Mouse (Mus musculus) intestine, postnatal 0 days (tissue): ENCODE results near the gene Extl1. TPM values are rescaled to one million over a fixed set of nuclear protein-coding genes. Genes with fewer than 3 reads are reported as not detected.
"Not testable (repeated sequence)": the region's sequence is repeated elsewhere in the genome, so short reads cannot be mapped to it uniquely, and the experiment has no call there.

Experiments
- ATAC-seq: fragments of 200-750 bp; cut with Nextera tagmentation; 2 replicates; pipeline ENCODE4 v1.8.0; 2017; ENCODE audit warnings: mild to moderate bottlenecking, moderate TSS enrichment, moderate library complexity
- H3K27ac ChIP-seq: fragments of 300-500 bp; sonication (generic); 2 replicates; pipeline ENCODE4 v1.5.1; 2014; ENCODE audit warnings: mild to moderate bottlenecking, low read depth, low read length, moderate library complexity
- H3K27me3 ChIP-seq: fragments of 300-500 bp; sonication (generic); replicated peaks from 2 replicates; pipeline ENCODE4 v1.6.1; 2014; ENCODE audit warnings: low read length, mixed read lengths; ENCODE audit not compliant: control insufficient read depth, insufficient read depth
- H3K36me3 ChIP-seq: fragments of 300-500 bp; sonication (generic); 2 replicates; pipeline ENCODE4 v1.6.1; 2014; ENCODE audit warnings: mild to moderate bottlenecking, moderate library complexity; ENCODE audit not compliant: control insufficient read depth, insufficient read depth
- H3K4me1 ChIP-seq: fragments of 300-500 bp; sonication (generic); replicated peaks from 2 replicates; pipeline ENCODE4 v1.6.1; 2014; ENCODE audit warnings: antibody characterized with exemption, low read length, mixed read lengths; ENCODE audit not compliant: control insufficient read depth, insufficient read depth
- H3K4me2 ChIP-seq: fragments of 300-500 bp; sonication (generic); replicated peaks from 2 replicates; pipeline ENCODE4 v1.6.1; 2014; ENCODE audit warnings: low read depth, mild to moderate bottlenecking, moderate library complexity
- H3K4me3 ChIP-seq: fragments of 300-500 bp; sonication (generic); 2 replicates; pipeline ENCODE4 v1.5.1; 2014; ENCODE audit warnings: low read depth, low read length
- H3K9ac ChIP-seq: fragments of 300-500 bp; sonication (generic); 2 replicates; pipeline ENCODE4 v1.6.1; 2014; ENCODE audit warnings: mild to moderate bottlenecking, low read depth, low read length
- H3K9me3 ChIP-seq: fragments of 300-500 bp; sonication (generic); 2 replicates; pipeline ENCODE4 v1.6.1; 2016; ENCODE audit warnings: mixed run types; ENCODE audit not compliant: control insufficient read depth
- CTCF ChIP-seq: sonication (generic); IDR thresholded peaks from 2 replicates; pipeline ENCODE4 v1.5.1; 2016; ENCODE audit warnings: low read depth, mild to moderate bottlenecking, control low read depth, antibody characterized with exemption, moderate library complexity
- WGBS: fragments of 180-500 bp; shearing (Covaris S2); extraction: QIAGEN DNeasy Blood & Tissue Kit; methylation state at CpG from one replicate; pipeline ENCODE4 v1.1.7; 2014; 5-methylcytosine and 5-hydroxymethylcytosine counted together
- polyA plus RNA-seq: library from polyadenylated mRNA; unstranded; fragments of >200 nt; fragmentation: Nextera tagmentation; extraction: Ambion mirVana; gene quantifications from 2 replicates; pipeline ENCODE4 v1.2.1, GENCODE M21; 2015

Extl1 gene
- polyA plus RNA-seq, 1 experiment from 2014 or later, result 1.2 TPM

DNA sequence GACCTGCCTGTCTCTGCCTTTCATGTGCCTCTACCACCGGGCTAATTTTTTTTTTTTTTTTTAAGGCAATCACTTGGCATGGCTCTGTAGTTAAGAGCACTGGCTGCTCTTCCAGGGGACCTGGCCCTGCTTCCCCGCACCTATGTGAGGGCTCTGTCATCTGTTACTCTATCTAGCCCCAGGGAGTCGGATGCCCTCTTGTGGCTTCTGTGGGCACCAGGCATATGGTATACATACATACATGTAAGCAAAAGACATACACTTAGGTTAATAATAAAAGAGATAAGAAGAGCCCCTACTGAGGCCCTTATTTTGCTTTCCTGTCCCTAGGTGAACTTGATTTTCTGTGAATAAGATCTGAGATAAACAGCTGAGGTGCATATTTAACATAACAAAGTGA, 39.0 kb downstream of the Extl1 start:
- H3K4me3 ChIP-seq, result no peak overlapping the region; the same call in 1 of the 2 replicates
- H3K27me3 ChIP-seq, result peaks cover 10% of the 10 kb centered on the region
- 38% methylated on average over 3 of the region's 3 CpGs for WGBS
- TF ChIP-seq CTCF, result peak; percentile 72
- H3K36me3 ChIP-seq, result peaks cover 9% of the 10 kb centered on the region; the same call in 1 of the 2 replicates
- H3K9ac ChIP-seq, result no peak overlapping the region
- peak; percentile 20; the same call in 1 of the 2 replicates for ATAC-seq
- H3K4me2 ChIP-seq, result peak overlapping the region; percentile 67
- H3K27ac ChIP-seq, result no peak overlapping the region
- H3K4me1 ChIP-seq, result peaks cover 5% of the 10 kb centered on the region; the same call in 1 of the 2 replicates
- no peaks in the 10 kb centered on the region for H3K9me3 ChIP-seq

DNA sequence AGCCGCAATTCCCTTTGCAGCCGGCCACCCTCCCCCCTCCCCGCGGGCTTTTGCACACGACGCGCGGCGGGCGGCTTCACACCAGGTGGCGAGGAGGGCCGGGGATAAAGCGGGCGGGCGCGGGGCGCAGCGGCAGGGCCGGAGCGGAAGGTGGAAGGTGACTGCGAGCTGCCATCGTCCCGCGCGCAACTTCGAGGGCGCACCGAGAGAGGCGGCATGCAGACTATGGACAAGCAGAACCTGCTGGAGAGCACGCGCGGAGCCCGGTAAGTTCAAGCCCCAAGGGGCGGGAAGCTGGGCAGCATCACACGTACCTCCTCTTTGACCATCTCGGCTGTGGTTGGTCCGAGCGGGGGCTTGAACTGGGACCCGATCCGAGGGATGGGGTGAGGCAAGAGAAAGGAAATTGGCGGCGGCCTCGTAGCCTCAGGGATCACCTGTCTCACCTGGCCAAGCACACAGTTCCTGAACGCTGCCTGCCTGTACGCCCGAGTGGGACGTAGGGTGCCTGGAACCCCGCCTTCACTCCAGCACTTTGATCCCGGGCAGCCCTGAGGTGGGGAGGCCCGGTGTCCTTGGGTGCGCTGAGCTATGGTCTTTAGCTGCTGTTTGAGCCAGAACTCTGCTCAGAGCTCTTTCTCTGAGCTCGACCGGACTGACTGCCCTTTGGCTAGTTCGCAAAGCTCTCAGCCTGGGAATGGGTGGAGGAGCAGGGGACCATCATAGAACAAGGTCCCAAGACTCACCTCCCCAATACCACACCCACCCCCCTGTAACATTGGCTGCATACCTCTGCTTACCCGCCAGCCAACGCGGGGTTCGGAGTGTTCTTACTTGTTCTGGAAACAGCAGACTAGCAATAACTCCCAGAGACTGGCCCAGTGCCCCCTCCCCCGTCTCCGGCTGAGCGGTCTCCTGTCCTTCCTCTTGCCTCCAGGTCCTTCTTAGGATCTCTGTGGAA, 40.3 kb downstream of the Extl1 start, which contains the start of gene Slc30a2:
Gene Slc30a2 (plus strand): TSS at position 111 of the 961 bp plus-strand sequence.
- H3K27me3 ChIP-seq, result peaks cover 10% of the 10 kb centered on the region
- peak within 1 kb of the TSS; percentile 67 for H3K4me2 ChIP-seq
- H3K9ac ChIP-seq, result peak within 1 kb of the TSS; percentile 50
- TF ChIP-seq CTCF, result no peak
- H3K27ac ChIP-seq, result peak within 1 kb of the TSS; percentile 90
- H3K9me3 ChIP-seq, result no peaks in the 10 kb centered on the region
- WGBS, result 3% methylated on average over 57 of the region's 61 CpGs
- H3K36me3 ChIP-seq, result no peaks in the 10 kb centered on the region
- peak; percentile 88 for ATAC-seq
- H3K4me1 ChIP-seq, result peaks cover 5% of the 10 kb centered on the region; the same call in 1 of the 2 replicates
- H3K4me3 ChIP-seq, result peak within 1 kb of the TSS; percentile 37

DNA sequence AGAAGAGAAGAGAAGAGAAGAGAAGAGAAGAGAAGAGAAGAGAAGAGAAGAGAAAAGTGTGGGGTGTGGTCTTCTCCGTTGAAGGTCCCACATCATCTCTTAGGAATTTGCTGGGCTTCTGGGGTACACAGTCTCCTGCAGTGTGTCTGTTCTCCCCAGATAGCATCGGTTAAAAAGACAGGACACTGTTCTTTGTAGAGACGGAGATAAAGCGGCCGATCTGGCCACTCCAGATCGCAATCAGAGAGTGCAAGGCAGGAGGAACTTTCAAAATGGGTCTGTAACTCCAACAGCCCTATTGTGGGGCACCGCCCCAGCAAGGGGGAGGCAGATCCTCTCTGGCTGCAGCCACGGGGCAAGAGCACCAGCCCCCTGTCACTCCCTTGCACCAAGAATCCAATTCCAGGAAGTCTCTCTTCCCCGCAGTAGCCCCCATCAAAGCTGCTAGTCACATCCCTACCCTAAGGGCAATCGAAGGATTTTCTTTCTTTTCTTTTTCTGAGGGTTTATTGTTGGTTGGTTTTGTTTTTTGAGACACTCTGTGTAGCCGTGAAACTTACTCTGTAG, 41.4 kb downstream of the Extl1 start:
- WGBS, result 33% methylated on average over 11 of the region's 11 CpGs
- H3K4me2 ChIP-seq, result peak overlapping the region; percentile 67
- ATAC-seq, result no peak
- H3K27me3 ChIP-seq, result peaks cover 10% of the 10 kb centered on the region
- peak overlapping the region; percentile 50; the same call in 1 of the 2 replicates for H3K9ac ChIP-seq
- no peaks in the 10 kb centered on the region for H3K9me3 ChIP-seq
- H3K4me3 ChIP-seq, result peak overlapping the region; percentile 37
- no peak for TF ChIP-seq CTCF
- peak overlapping the region; percentile 90 for H3K27ac ChIP-seq
- peaks cover 5% of the 10 kb centered on the region; the same call in 1 of the 2 replicates for H3K4me1 ChIP-seq
- H3K36me3 ChIP-seq, result no peaks in the 10 kb centered on the region

DNA sequence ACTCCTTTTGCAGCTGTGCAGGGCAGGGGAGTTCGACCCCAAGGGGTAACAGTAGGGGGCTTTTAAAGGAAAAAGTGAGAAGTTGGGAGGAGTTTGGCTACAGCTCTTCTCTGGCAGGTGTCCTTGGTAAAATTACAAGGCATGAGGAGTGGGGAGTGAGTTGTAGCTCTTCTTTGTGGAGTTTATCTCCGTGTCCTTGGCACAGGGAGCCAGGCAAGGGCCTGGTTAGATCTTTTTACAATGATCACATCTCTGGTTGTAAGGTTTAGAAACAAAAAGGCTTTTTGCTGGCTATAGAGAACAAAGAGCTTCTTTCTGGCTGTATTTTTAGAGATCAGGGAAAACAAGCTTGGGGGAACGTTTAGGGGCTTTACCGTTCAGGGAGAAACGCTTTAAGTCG, 42.4 kb downstream of the Extl1 start:
- not testable (repeated sequence) for H3K4me3 ChIP-seq, H3K4me2 ChIP-seq, H3K4me1 ChIP-seq, H3K36me3 ChIP-seq, H3K9me3 ChIP-seq, ATAC-seq, H3K27ac ChIP-seq, H3K9ac ChIP-seq
- peaks cover 10% of the 10 kb centered on the region for H3K27me3 ChIP-seq
- WGBS, result 77% methylated on average over 6 of the region's 6 CpGs

DNA sequence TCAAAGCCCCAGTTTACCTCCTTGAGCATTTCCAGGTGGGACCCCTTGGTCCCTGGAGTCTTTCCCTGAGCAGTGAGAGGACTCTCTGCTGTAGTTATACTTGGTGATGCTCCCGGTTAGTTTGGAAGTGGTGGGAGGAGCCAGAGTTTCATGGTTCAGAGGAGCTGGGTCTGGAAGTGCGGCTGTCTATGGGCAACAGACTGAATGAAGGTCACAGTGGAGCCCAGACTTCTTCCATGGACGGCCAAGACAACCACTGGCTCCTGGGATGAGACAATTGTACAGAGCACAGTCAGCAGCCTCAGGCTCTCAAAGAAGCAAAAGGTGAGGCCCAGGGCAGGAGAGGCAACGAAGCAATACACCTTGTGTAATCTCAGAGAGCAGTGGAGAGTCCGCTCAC, 53.4 kb downstream of the Extl1 start:
- Histone ChIP-seq H3K27me3 (no peaks in the 10 kb centered on the region), H3K27ac (peak overlapping the region; percentile 54; the same call in 1 of the 2 replicates), H3K36me3 (no peaks in the 10 kb centered on the region), H3K9ac (no peak overlapping the region), H3K4me1 (no peaks in the 10 kb centered on the region), H3K9me3 (no peaks in the 10 kb centered on the region), H3K4me3 (no peak overlapping the region), H3K4me2 (no peak overlapping the region)
- 52% methylated on average over 5 of the region's 5 CpGs for WGBS
- no peak for TF ChIP-seq CTCF
- ATAC-seq, result no peak

DNA sequence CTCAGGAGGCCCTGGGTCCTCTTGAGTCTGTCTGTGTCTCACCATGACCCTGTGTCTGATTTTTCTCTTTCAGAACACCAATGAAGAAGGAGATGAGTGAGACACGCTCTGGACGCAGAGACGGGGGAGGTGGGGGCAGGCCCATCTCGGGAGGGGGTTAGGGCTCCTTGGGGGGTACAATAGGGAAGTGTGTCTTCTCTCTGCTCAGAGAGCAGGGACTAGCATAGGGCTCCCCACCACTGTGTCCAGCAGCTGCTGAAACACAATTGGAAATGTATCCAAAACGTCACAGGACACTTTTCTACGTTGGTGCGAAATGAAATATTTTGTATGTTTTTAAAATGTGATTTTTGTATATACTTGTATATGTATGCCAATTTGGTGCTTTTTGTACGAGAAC, 54.8 kb downstream of the Extl1 start:
- H3K9ac ChIP-seq, result no peak overlapping the region
- no peak overlapping the region for H3K27ac ChIP-seq
- H3K4me1 ChIP-seq, result no peaks in the 10 kb centered on the region
- no peaks in the 10 kb centered on the region for H3K36me3 ChIP-seq
- no peak for ATAC-seq
- no peak overlapping the region for H3K4me3 ChIP-seq
- no peak for TF ChIP-seq CTCF
- 86% methylated on average over 8 of the region's 8 CpGs for WGBS
- no peak overlapping the region for H3K4me2 ChIP-seq
- H3K9me3 ChIP-seq, result no peaks in the 10 kb centered on the region
- no peaks in the 10 kb centered on the region for H3K27me3 ChIP-seq
